In genomic region chr16:35577181-35577941, GRCm38 (mm10) we compare ENCODE assay signal across 13 mouse cellular contexts. TPM values are rescaled to one million over a fixed set of nuclear protein-coding genes. Genes with fewer than 3 reads are reported as not detected.
DNase-seq lines count a peak whose midpoint lies in the region; ATAC-seq lines count a peak whose summit lies in the region.
"Had no signal": no experiment of that assay in that cellular context is flagged by ENCODE, and none has a peak within 500 bp of the region (broad histone marks: within the 10 kb centered on the region; RNA-seq: fewer than 3 reads in every experiment).

No protein-coding gene starts in this region.

- peak; percentile 24; the same call in 1 of the 2 replicates for ATAC-seq in neural tube, embryonic 11.5 days (ENCODE audit: insufficient read depth, low FRiP score, low TSS enrichment)

- no peak overlapping the region; the same call in 1 of the 2 replicates for H3K9ac ChIP-seq in neural tube, embryonic 11.5 days (ENCODE audit: low read length)
- H3K9ac ChIP-seq: forebrain, embryonic 12.5 days; hindbrain, embryonic 15.5 days; lung, embryonic 15.5 days had no signal

- H3K9me3 ChIP-seq in neural tube, embryonic 11.5 days (ENCODE audit: control insufficient read depth, low read length) = no peaks in the 10 kb centered on the region
- H3K9me3 ChIP-seq: forebrain, embryonic 12.5 days; hindbrain, embryonic 15.5 days; lung, embryonic 15.5 days had no signal

- 54% methylated on average over 11 of the region's 11 CpGs for WGBS in neural tube, embryonic 11.5 days

- peak; percentile 21 for DNase-seq in embryo, embryonic 10.5 days (ENCODE audit: low spot score)
- DNase-seq in embryo, embryonic 10 days (ENCODE audit: low spot score) = no peak
- no peak for DNase-seq in neural tube, embryonic 11.5 days (ENCODE audit: low spot score)
- DNase-seq in neural tube, embryonic 10.5 days (ENCODE audit: extremely low spot score, low spot score) = no peak
- DNase-seq in cerebellum, adult 9-10 months = peak; percentile 95
- DNase-seq in mesoderm, embryonic 11.5 days (ENCODE audit: low read depth, low spot score) = peak; percentile 56
- DNase-seq in heart, adult 18-20 months = no peak
- DNase-seq in liver = no peak
- DNase-seq: spleen, adult 18-20 months had no signal

- H3K4me1 ChIP-seq in neural tube, embryonic 11.5 days (ENCODE audit: control insufficient read depth, insufficient read depth, low read length) = peaks cover 32% of the 10 kb centered on the region
- H3K4me1 ChIP-seq: lung, embryonic 15.5 days had no signal

- H3K27ac ChIP-seq in neural tube, embryonic 11.5 days (ENCODE audit: low read depth, low read length) = peak overlapping the region; percentile 50; the same call in 1 of the 2 replicates
- H3K27ac ChIP-seq: forebrain, embryonic 12.5 days; hindbrain, embryonic 15.5 days; lung, embryonic 15.5 days had no signal

- no peak overlapping the region for H3K4me3 ChIP-seq in neural tube, embryonic 11.5 days (ENCODE audit: low read depth, low read length)
- H3K4me3 ChIP-seq: forebrain, embryonic 12.5 days; hindbrain, embryonic 15.5 days; lung, embryonic 15.5 days had no signal

- no peaks in the 10 kb centered on the region for H3K36me3 ChIP-seq in neural tube, embryonic 11.5 days (ENCODE audit: control insufficient read depth, insufficient read depth, low read length)
- H3K36me3 ChIP-seq: hindbrain, embryonic 15.5 days; lung, embryonic 15.5 days had no signal

- H3K4me2 ChIP-seq in neural tube, embryonic 11.5 days (ENCODE audit: low read depth) = no peak overlapping the region
- H3K4me2 ChIP-seq: forebrain, embryonic 12.5 days; hindbrain, embryonic 15.5 days; lung, embryonic 15.5 days; midbrain, embryonic 11.5 days had no signal

- H3K27me3 ChIP-seq in neural tube, embryonic 11.5 days (ENCODE audit: control insufficient read depth, insufficient read depth, low read length) = no peaks in the 10 kb centered on the region
- H3K27me3 ChIP-seq: forebrain, embryonic 12.5 days; hindbrain, embryonic 15.5 days; lung, embryonic 15.5 days had no signal

RNA-seq across cellular contexts. Expression of gene Sema5b, which starts 36.4 kb away (rescaled TPM):
- 28.1 and 28.9 TPM in 2 replicates for polyA plus RNA-seq in neural tube, embryonic 11.5 days (2014; fragmentation: Nextera tagmentation; extraction: Ambion mirVana)
- 1 to 10 TPM; 3.2 to 3.8 TPM for total RNA-seq in heart, adult 18-20 months (2021)

Comparison
In these comparisons a context has a peak if more than half of its experiments do, and no peak if none do; other contexts are left out.
1. DNase-seq: peak in embryo, embryonic 10.5 days (single experiment), cerebellum, adult 9-10 months (single experiment) and mesoderm, embryonic 11.5 days (single experiment); none in embryo, embryonic 10 days (single experiment), neural tube, embryonic 11.5 days (single experiment), neural tube, embryonic 10.5 days (single experiment), heart, adult 18-20 months (0 of 2) and liver (single experiment).